Mouse (Mus musculus) A20 (cell line): ENCODE measurements around the gene Cabin1.

Experiments used
- DNase-seq: peaks from one replicate; pipeline ENCODE4 v3.0.0-alpha.2; 2011; ENCODE audit warnings: low read depth, low spot score

The Cabin1 gene

GRCm38 (mm10) chr10:75667115-75667910 lies 96.8 kb downstream of the Cabin1 start:
- DNase-seq = peak; percentile 75

GRCm38 (mm10) chr10:75666451-75667030 lies 97.6 kb downstream of the Cabin1 start:
- DNase-seq = peak; percentile 12

- no peak for DNase-seq
Observed at GRCm38 (mm10) chr10:75664673-75665270, 99.4 kb downstream of the Cabin1 start.

GRCm38 (mm10) chr10:75662575-75662974 lies 101.6 kb downstream of the Cabin1 start:
- DNase-seq = no peak

GRCm38 (mm10) chr10:75661876-75662275 lies 102.3 kb downstream of the Cabin1 start:
- no peak for DNase-seq

GRCm38 (mm10) chr10:75661381-75661780 lies 102.8 kb downstream of the Cabin1 start:
- no peak for DNase-seq

GRCm38 (mm10) chr10:75657772-75658171 lies 106.4 kb downstream of the Cabin1 start:
- no peak for DNase-seq

GRCm38 (mm10) chr10:75657165-75657564 lies 107.0 kb downstream of the Cabin1 start:
- no peak for DNase-seq

GRCm38 (mm10) chr10:75654053-75654452 lies 110.1 kb downstream of the Cabin1 start:
- no peak for DNase-seq

GRCm38 (mm10) chr10:75651381-75652068 lies 112.6 kb downstream of the Cabin1 start:
- no peak for DNase-seq

GRCm38 (mm10) chr10:75650306-75650902 lies 113.7 kb downstream of the Cabin1 start:
- no peak for DNase-seq

- no peak for DNase-seq
Observed at GRCm38 (mm10) chr10:75649406-75649995, 114.6 kb downstream of the Cabin1 start.

GRCm38 (mm10) chr10:75649001-75649400 lies 115.1 kb downstream of the Cabin1 start:
- DNase-seq = no peak

GRCm38 (mm10) chr10:75648091-75648490 lies 116.0 kb downstream of the Cabin1 start:
- no peak for DNase-seq

- DNase-seq = no peak
Observed at GRCm38 (mm10) chr10:75647362-75647761, 116.8 kb downstream of the Cabin1 start.

- DNase-seq = no peak
Observed at GRCm38 (mm10) chr10:75646406-75646805, 117.7 kb downstream of the Cabin1 start.

- DNase-seq = no peak
Observed at GRCm38 (mm10) chr10:75645616-75646015, 118.5 kb downstream of the Cabin1 start.

GRCm38 (mm10) chr10:75643741-75644343 lies 120.3 kb downstream of the Cabin1 start, which contains the start of gene Susd2:
Susd2 (minus strand) TSS chr10:75644008.
- DNase-seq = peak; percentile 78

GRCm38 (mm10) chr10:75642891-75643290 lies 121.2 kb downstream of the Cabin1 start:
- no peak for DNase-seq

- DNase-seq = no peak
Observed at GRCm38 (mm10) chr10:75642436-75642835, 121.7 kb downstream of the Cabin1 start.

- no peak for DNase-seq
Observed at GRCm38 (mm10) chr10:75641721-75642222, 122.4 kb downstream of the Cabin1 start.
